Mouse (Mus musculus): ENCODE results near the gene Ccdc58. TPM values are rescaled to one million over a fixed set of nuclear protein-coding genes. Genes with fewer than 3 reads are reported as not detected.

The Ccdc58 gene
- total and polyA plus RNA-seq, 3 experiments: 98.3 to 183 TPM; not detected in 1

GRCm38 (mm10) chr16:36053524-36054275, 17.8 kb upstream of the Ccdc58 start:
- Histone ChIP-seq H3K79me2 (ENCODE audit: control insufficient read depth, insufficient read depth, low read length, poor library complexity) (no peaks in the 10 kb centered on the region), H3K27me3 (ENCODE audit: control insufficient read depth in 1 of 2, insufficient read depth in 2 of 2, low read length in 2 of 2) (no peaks in the 10 kb centered on the region), H3K36me3 (ENCODE audit: control insufficient read depth in 1 of 2, insufficient read depth in 2 of 2, low read length in 2 of 2) (peaks cover 2 to 7% of the 10 kb centered on the region in 2 experiments; a peak in 3 of 4 replicates), H3K4me3 (ENCODE audit: control insufficient read depth in 1 of 2, insufficient read depth in 1 of 2, low read depth in 2 of 2, low read length in 2 of 2) (no peak overlapping the region), H3K9me3 (replicated peaks; ENCODE audit: insufficient read depth, low read length) (no peaks in the 10 kb centered on the region), H3K4me1 (ENCODE audit: control insufficient read depth in 1 of 2, insufficient read depth in 2 of 2, low read length in 2 of 2) (peaks cover 3 to 6% of the 10 kb centered on the region in 2 experiments; a peak in 2 of 4 replicates), H3K27ac (ENCODE audit: control insufficient read depth, low read depth, low read length) (no peak overlapping the region), H3K9ac (ENCODE audit: control insufficient read depth, low read depth, low read length, poor library complexity, severe bottlenecking) (no peak overlapping the region)
- no peak for DNase-seq (ENCODE audit: low read depth, low spot score)
- TF ChIP-seq HCFC1 (IDR thresholded peaks at IDR 0.05; ENCODE audit: low read depth, low read length): no peak
- no peak for TF ChIP-seq GATA1 (IDR thresholded peaks at IDR 0.05; ENCODE audit: low read depth, low read length)
- TF ChIP-seq UBTF (IDR thresholded peaks at IDR 0.05; ENCODE audit: borderline replicate concordance, insufficient read depth, low read depth, low read length): no peak
- TF ChIP-seq MAZ (IDR thresholded peaks at IDR 0.05; ENCODE audit: low read depth, low read length): no peak
- no peak for TF ChIP-seq POLR2AphosphoS5 (IDR thresholded peaks at IDR 0.05; ENCODE audit: borderline replicate concordance, low read depth, low read length)

GRCm38 (mm10) chr16:36054920-36055319, 16.6 kb upstream of the Ccdc58 start:
- Histone ChIP-seq H3K27me3 (ENCODE audit: control insufficient read depth in 1 of 2, insufficient read depth in 2 of 2, low read length in 2 of 2) (no peaks in the 10 kb centered on the region), H3K9ac (ENCODE audit: control insufficient read depth, low read depth, low read length, poor library complexity, severe bottlenecking) (no peak overlapping the region), H3K4me1 (ENCODE audit: control insufficient read depth in 1 of 2, insufficient read depth in 2 of 2, low read length in 2 of 2) (peaks cover 8 to 11% of the 10 kb centered on the region in 2 experiments; a peak in 3 of 4 replicates), H3K79me2 (ENCODE audit: control insufficient read depth, insufficient read depth, low read length, poor library complexity) (no peaks in the 10 kb centered on the region), H3K9me3 (replicated peaks; ENCODE audit: insufficient read depth, low read length) (no peaks in the 10 kb centered on the region), H3K27ac (ENCODE audit: control insufficient read depth, low read depth, low read length) (no peak overlapping the region), H3K4me3 (ENCODE audit: control insufficient read depth in 1 of 2, insufficient read depth in 1 of 2, low read depth in 2 of 2, low read length in 2 of 2) (no peak overlapping the region), H3K36me3 (ENCODE audit: control insufficient read depth in 1 of 2, insufficient read depth in 2 of 2, low read length in 2 of 2) (peaks cover 0 to 10% of the 10 kb centered on the region in 2 experiments; a peak in 3 of 4 replicates)
- TF ChIP-seq USF2 (IDR thresholded peaks at IDR 0.05; ENCODE audit: borderline replicate concordance in 1 of 2, insufficient read depth in 1 of 2, low read depth in 1 of 2, low read length in 2 of 2): no peak
- no peak for TF ChIP-seq SIN3A (IDR thresholded peaks at IDR 0.05; ENCODE audit: low read length)
- no peak for TF ChIP-seq TBP (IDR thresholded peaks at IDR 0.05; ENCODE audit: low read depth, low read length)
- no peak for TF ChIP-seq HCFC1 (IDR thresholded peaks at IDR 0.05; ENCODE audit: low read depth, low read length)
- no peak for TF ChIP-seq POLR2AphosphoS2 (IDR thresholded peaks at IDR 0.05; ENCODE audit: low read length)
- no peak for TF ChIP-seq EP300 (IDR thresholded peaks at IDR 0.05; ENCODE audit: low read depth in 1 of 2, low read length in 2 of 2)
- no peak for TF ChIP-seq MYC (IDR thresholded peaks at IDR 0.05; ENCODE audit: low read depth, low read length)
- no peak for DNase-seq (ENCODE audit: low read depth, low spot score)

DNA sequence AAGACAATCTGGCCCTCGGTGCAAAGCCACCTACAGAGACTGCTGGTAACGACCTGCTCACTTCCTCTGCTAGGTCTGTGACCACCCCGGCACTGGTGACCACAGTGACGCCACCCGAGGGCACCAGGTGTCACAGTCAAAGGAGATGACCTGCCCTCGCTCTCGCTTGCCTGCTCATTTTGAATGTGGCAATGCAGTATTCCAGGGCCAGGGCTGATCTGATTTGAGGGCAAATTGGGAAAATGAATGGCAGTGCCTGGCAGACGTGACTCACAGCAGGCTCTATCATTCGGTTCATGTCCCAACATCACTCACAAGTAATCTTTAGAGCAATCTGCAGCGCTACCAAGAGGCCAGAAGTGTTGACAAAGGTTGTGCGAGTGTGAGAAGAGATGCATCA, 15.1 kb upstream of the Ccdc58 start:
- H3K79me2 ChIP-seq (ENCODE audit: control insufficient read depth, insufficient read depth, low read length, poor library complexity): no peaks in the 10 kb centered on the region
- no peaks in the 10 kb centered on the region for H3K27me3 ChIP-seq (ENCODE audit: control insufficient read depth in 1 of 2, insufficient read depth in 2 of 2, low read length in 2 of 2)
- no peak overlapping the region for H3K9ac ChIP-seq (ENCODE audit: control insufficient read depth, low read depth, low read length, poor library complexity, severe bottlenecking)
- H3K4me3 ChIP-seq (ENCODE audit: control insufficient read depth in 1 of 2, insufficient read depth in 1 of 2, low read depth in 2 of 2, low read length in 2 of 2): no peak overlapping the region
- DNase-seq (ENCODE audit: low read depth, low spot score): no peak
- H3K9me3 ChIP-seq (replicated peaks; ENCODE audit: insufficient read depth, low read length): no peaks in the 10 kb centered on the region
- peaks cover 0 to 10% of the 10 kb centered on the region in 2 experiments; a peak in 3 of 4 replicates for H3K36me3 ChIP-seq (ENCODE audit: control insufficient read depth in 1 of 2, insufficient read depth in 2 of 2, low read length in 2 of 2)
- peaks cover 8 to 11% of the 10 kb centered on the region in 2 experiments; a peak in 3 of 4 replicates for H3K4me1 ChIP-seq (ENCODE audit: control insufficient read depth in 1 of 2, insufficient read depth in 2 of 2, low read length in 2 of 2)
- H3K27ac ChIP-seq (ENCODE audit: control insufficient read depth, low read depth, low read length): no peak overlapping the region
- no peak for TF ChIP-seq KAT2A (conservative IDR thresholded peaks at IDR 0.05; ENCODE audit: low read depth, low read length)
- TF ChIP-seq MAX (IDR thresholded peaks at IDR 0.05; ENCODE audit: low read length): no peak
- TF ChIP-seq HCFC1 (IDR thresholded peaks at IDR 0.05; ENCODE audit: low read depth, low read length): no peak
- no peak for TF ChIP-seq NRF1 (IDR thresholded peaks at IDR 0.05; ENCODE audit: insufficient read depth, low read depth, low read length, poor library complexity, severe bottlenecking)
- TF ChIP-seq CHD2 (IDR thresholded peaks at IDR 0.05; ENCODE audit: low read length): no peak
- TF ChIP-seq USF1 (IDR thresholded peaks at IDR 0.05; ENCODE audit: low read depth, low read length): no peak
- TF ChIP-seq MAFK (IDR thresholded peaks at IDR 0.05; ENCODE audit: borderline replicate concordance, low read depth, low read length): no peak
- TF ChIP-seq GABPA (IDR thresholded peaks at IDR 0.05; ENCODE audit: low read depth, low read length): no peak
- no peak for TF ChIP-seq CTCF (IDR thresholded peaks at IDR 0.05 in 2 of 3, conservative IDR thresholded peaks at IDR 0.05 in 1 of 3; ENCODE audit: control insufficient read depth in 1 of 3, insufficient read depth in 1 of 3, low read depth in 2 of 3, low read length in 3 of 3, poor library complexity in 1 of 3, severe bottlenecking in 1 of 3)
- no peak for TF ChIP-seq RCOR1 (IDR thresholded peaks at IDR 0.05; ENCODE audit: low read depth, low read length)
- TF ChIP-seq CHD1 (IDR thresholded peaks at IDR 0.05; ENCODE audit: low read depth, low read length): no peak
- TF ChIP-seq ELF1 (IDR thresholded peaks at IDR 0.05; ENCODE audit: low read depth, low read length): no peak
- TF ChIP-seq POLR2A (IDR thresholded peaks at IDR 0.05; ENCODE audit: control insufficient read depth in 1 of 2, insufficient read depth in 1 of 2, low read depth in 1 of 2, low read length in 2 of 2, poor library complexity in 1 of 2): no peak
- TF ChIP-seq TAL1 (IDR thresholded peaks at IDR 0.05; ENCODE audit: low read length): no peak
- TF ChIP-seq POLR2AphosphoS5 (IDR thresholded peaks at IDR 0.05; ENCODE audit: borderline replicate concordance, low read depth, low read length): no peak
- no peak for TF ChIP-seq RAD21 (IDR thresholded peaks at IDR 0.05; ENCODE audit: low read depth, low read length)

Data from MEL (cell line).